Mouse (Mus musculus) layer of hippocampus, adult 9-10 months (tissue): ENCODE measurements at regions not wholly inside any gene's neighbourhood (a gene's known extent, or its start where the extent isn't known, plus 50 kb on each side); places are given as distances from the start of the nearest gene placed in this dataset.

Experiments used
- DNase-seq: peaks from one replicate; pipeline ENCODE4 v3.0.0; 2022; ENCODE audit warnings: low spot score

DNA sequence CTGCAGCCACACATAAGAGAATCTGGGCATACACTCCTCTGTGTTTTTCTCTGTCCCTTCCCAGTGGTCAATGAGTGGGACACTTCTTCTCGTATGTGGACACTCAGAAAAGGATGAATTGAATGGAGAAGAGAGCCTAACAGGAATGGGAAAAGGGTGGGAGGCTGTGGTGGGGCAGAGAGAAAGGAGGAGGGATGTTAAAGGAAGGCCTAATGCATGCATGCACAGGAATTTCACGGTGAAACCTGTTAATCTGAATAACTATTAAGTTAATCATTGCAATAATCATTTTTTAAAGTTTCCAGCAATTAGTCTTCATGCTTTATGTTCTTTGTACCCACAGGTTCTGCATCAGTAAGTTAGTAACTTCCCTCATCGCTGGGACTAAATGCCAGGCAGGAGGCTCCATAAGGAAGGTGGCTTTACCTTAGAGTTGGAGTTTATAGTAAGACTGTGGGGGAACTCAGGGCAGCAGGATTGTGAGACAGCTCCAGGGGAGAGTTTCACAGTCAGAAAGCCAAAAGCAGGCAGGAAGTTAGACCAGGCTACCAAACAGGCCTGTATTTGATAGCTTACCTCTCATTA, 305.3 kb upstream of the Adamts16 start:
- no peak for DNase-seq

DNA sequence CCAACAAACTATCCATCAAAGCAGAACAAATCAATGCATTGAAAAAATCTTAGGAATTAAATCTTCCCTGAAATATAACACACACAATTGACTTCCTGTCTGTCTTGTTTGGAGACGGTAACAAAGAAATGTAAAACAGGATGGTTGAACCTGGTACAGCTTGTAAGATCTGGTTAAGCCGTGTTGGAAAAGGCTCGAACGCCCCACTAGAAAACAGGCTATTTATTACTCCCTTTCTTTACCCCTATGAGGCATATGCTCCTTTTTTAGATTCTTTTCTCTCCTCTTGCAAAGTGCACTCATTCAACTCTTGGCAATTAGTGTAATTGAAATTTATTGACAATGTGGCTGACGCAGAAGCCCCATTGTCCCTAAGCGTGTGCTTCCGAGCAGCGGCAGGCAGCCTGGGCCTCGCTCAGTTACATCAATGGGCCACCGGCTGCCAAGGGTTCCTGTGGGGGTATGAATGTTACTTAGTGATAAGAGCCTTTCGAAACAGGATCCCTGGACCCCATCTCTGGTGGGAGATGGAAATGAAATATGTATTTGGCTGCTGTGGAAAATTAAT, 297.2 kb upstream of the Adamts16 start:
- no peak for DNase-seq

DNA sequence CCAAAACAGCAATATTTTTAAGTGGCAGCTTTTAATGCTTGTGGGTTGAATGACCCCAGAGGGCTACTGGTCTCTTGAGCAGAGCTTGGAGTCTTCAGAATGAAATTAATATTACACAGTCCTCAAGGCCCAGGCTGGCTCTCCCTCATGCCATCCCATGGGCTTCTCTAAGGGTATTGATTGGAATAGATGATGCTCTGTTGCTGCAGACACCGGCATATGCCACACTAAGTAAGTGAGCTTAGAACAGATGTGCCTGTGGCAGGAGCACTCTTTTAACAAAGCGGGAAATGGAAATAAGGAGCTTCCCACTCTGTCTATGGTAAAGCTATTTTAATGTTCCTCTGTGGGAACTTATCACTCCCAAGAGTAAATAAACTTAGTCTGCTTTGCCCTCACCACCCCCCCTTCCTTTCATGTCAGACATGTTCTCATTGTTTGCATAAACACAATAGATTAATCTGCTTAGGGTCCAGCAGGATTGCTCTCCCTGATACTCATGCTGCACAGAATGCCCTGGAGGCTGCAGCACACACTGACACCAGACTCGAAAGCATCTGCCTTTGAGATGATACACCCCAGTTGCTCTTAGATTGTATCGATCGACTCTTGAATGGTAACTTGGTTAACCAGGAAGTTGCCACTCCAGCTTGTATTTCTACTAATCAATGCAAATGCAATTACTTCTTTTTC, 294.5 kb upstream of the Adamts16 start:
- DNase-seq, result no peak

DNA sequence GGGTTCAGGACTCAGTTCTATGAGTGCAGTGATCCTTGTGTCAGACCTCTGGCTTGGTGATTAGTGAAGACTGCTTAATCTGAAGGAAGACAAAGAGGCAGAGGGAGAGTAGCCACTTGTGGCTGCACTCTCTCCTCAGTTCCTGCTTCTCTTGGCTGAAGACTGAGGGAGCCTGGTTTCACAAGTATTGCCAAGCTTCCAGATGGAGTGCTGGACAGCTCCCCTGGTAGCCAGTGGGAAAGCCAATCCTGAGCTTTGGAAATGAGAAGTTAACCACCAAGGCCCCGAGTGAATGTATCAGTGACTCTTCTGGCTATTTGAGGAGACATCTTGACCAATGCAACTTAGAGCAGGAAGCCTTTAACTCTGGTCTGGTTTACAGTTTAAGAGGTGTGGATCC, 279.9 kb upstream of the Adamts16 start:
- DNase-seq, result no peak

DNA sequence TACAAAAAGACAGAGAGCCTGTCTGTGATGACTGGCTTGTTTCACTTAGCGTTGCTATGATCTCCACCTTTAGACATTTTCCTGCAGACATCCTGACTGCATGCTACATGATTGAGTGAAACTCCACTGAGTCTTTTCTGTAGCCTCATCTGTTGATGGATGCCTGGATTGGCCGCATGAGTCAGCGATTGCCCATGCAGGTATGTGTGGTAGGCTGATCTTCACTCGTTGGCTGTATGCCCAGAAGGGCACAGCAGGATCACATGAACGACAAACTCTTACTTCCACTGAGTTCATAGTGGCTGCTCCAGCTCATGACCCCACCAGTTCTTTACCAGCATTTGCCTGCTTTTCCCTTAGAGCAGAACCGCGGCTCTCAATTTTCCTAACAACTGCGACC, 266.6 kb upstream of the Adamts16 start:
- DNase-seq, result no peak

DNA sequence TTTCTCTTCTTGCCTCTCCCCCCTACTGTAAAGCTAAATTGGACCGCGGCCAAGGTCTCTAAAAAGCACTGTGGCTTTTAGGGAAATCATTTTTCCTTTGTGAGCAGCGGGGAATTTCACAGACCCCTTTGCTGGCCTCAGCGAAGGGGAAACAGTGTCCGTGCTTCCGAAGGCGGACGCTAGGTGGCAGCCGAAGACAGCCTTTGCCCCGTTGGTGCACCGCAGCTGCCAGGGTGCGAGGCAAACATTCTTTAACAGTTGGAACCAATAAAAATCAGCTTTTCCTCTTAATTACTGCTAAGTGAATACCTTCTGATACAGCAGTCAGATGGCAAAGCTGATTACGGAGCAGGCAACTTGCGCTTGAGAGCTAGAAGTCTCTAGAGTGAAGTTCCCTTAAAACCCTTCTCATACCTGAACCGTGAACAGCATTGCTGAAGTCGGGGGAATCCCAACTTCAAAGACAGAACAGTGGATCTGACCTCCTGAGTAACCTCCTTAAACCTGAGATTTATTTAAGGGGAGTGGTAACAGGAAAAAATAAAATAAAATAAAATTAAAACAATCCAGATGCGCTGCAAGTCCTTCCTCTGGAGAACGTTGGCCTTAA, 263.7 kb upstream of the Adamts16 start:
- peak; percentile 35 for DNase-seq

DNA sequence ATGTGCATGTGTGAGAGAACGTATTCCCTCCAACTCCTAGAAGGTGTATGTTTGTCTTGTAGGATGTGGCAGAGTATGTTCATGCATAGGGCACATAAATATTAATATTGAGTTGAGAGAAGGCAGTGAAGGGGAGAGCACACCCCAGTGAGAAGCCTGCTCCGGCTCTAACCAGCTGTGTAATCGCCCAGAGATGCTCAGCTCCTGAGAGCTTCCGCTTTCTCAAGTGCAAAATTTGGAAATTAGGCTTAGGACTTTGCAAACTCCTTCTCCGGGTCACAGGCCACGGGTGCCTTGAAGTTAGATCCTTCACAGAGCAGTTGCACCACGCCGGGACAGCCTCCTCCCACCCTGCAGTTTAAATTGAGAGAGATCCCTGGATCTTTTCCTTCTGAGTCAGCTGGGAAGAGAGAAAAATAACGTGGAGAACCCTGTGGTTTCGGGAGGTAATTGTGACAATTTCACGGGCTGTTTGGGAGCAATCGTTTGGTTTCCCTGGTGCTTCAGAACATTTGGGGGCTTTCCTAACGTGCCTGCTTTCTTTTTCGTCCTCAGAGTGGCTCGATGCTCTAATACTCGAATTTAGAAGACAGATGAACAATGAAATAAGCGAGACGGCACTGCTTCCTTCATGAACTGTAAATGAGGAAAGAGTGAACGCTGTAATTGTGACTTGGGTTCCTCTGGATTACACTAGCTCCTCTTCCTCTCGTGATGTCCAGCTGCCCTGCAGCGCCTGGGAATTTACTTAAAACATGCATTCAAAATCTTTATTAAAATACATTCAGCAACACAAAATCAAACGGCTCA, 263.0 kb upstream of the Adamts16 start:
- no peak for DNase-seq

DNA sequence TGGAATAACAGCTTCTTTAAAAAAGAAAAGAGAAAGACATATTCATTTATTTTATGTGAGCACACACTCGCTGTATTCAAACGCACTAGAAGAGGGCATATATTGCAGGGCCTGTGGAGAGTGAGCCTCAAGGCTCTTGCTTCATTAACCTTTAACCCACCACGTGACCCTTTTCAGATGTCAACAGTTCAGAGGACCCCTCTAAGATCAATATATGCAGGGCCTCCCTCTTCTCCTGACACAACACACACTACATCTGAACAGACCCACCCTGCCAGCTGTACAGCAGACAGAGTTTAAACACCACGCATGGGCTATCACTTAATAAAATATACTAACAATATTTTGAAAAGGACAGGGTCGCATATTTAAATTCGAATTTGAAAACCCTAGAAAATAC, 242.7 kb upstream of the Adamts16 start:
- no peak for DNase-seq

DNA sequence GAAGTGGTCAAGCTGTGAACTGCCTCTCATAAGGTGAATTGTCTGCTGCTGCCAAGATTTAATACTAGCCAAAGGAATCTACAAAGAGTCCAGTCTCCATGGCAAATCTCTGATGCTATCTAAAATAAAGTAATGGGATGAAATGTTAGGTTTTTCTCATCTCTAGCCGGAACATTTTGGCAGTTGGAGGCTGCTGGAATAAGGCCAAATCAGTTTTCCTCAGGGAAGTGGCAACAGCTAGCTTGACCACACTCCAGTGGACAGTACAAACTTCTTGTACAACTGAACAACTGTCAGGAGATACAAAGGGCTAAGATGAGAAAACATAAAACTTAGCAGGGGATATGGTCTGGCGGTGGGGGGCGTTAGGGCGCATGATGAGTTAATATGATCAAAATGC, 234.3 kb upstream of the Adamts16 start:
- no peak for DNase-seq

DNA sequence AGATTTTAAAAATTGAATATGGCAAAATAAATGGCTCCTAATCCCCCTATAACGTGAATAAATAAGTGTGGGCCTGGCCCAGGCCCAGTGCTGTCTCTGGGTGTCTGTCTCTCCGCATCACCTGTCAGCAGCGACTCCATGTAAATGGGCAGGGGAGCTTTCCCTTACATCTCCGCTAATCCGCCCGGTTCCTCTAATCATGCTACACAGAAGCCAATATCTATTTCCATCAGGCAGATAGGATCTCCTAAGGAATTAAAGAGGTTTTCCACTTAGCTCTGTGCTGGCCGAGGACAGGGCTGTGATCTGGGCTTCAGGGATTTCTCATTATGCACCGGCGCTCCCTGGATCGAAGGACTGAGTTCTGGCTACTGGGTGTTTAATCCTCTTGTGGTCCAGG, 232.4 kb upstream of the Adamts16 start:
- no peak for DNase-seq

DNA sequence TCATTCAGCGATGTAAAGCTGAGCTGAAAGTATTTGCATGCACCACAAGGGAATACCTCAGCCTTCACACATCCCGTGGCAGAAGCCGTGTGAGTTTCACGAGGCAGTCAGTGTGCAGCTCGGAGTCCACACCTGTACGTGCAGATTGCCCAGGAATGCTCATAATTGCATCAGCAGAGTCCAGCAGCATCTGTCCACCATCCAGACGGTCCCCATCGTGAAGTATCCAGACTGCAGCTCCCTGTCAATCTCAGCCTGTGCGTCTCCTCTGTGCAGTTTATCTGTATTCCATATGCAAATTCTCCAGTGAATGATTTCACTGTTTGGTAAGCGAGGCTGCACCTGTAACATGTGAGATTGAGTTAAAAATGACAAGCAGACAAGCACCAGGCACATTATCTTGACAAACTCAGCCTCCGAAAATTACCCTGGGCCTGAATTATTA, 227.2 kb upstream of the Adamts16 start:
- DNase-seq, result no peak

DNA sequence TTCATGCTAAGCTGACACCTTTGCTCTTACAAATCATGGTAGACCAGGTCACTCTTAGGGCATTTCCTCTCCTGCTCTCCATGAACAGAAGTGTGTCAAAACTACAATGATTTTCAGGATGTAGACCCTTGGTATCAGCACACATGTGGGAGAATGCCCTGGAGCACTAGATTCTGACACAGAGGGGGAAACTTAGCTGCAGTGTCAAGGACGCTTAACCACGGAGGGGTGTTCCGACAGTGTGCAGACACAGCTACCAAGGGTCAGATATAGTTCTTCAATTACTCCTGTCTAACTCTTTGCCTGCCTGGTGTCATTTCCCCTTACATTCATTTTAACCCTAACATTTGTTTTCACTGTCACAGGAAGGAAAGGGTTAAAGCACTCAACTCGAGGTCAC, 226.4 kb upstream of the Adamts16 start:
- DNase-seq, result no peak

DNA sequence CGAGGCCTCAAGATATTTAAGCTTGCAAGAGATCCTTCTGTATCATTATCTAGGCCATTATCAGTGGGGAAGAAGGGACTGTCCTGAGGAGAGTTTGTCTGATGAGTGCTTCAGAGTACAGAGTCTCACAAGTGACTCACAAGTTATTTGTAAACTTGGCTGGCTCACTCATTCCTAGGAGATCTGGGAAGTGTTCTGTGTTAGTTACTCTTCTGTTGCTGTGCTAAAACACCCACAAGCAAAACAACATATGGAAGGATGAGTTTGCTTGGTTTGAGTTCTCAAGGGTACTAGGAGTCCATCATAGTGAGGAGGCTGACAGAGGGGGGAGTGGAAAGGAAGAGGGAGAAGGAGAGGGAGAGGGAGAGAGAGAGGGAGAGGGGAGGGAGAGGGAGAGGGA, 224.0 kb upstream of the Adamts16 start:
- no peak for DNase-seq

DNA sequence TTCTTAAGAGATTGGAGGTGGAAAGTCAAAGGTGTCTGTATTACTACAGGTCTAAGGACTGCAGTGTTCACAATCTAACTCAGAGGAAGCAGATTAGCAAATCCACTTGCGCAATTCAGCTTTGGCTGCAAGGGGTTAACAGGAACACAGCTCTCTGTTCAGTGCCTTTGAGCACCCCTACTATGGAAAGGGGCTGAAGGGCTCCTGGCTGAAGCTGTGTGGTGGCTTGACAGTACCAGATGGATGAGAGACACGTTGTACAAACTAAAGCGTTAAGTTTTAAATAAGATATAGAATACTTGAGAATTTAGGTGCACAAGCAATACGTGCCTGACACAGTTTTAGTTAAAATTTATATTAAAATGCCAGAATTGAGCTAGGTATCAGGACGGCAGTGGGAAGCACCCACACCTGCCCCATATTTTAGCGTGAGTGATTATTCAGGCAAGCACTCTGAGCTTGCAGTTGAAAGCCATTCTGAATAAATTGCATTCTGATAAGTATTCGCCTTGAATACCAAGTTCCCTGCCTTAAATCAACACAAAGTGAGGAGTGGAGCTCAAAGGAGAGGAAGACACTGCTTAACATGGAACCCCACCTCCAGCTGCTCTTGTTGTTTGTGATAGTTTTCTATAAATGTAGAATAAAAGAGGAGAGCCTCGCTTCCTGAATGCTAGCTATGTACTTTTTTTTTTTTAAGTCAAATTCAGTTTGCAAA, 223.1 kb upstream of the Adamts16 start:
- no peak for DNase-seq

DNA sequence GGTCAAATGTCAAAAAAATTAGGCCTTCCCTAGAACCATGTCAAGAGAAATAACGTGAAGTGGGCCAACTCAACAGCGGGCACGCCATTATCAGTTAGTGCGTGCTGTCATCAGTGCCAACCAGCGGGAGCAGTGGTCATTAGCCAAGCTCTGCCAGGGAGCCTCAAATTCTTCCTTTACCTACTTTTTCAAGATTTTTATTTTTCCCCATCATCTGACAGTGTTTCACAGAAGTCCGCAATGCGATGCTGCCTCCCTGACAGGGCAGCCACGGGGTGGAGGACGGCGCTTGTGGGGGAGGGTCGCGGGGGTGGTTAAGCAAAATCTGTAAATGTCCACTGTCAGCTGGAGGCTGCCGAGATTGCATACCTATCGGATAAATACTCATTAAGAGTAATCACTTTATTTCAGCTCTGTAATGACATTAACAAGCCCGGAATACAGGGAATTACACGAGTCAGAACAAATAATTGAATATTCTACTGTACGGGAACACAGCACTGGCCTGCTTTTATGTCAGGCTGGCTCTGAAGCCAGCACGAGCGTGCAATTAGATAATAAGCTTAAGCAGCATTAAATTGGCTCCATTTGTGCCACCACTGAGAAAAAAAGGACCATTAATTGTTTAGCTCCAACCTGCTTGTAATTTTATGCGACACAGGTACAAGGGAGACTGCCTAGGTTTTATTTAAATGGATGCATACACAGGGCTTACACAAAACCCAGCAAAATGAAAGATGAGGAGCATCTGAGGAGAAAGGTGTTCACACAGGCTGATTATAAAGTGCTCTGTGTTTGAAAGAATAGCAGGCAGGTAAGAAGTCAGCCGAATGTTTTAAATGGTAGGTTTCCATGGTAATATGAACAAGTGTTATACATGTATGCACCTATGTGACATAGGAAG, 212.0 kb upstream of the Adamts16 start:
- DNase-seq, result no peak

DNA sequence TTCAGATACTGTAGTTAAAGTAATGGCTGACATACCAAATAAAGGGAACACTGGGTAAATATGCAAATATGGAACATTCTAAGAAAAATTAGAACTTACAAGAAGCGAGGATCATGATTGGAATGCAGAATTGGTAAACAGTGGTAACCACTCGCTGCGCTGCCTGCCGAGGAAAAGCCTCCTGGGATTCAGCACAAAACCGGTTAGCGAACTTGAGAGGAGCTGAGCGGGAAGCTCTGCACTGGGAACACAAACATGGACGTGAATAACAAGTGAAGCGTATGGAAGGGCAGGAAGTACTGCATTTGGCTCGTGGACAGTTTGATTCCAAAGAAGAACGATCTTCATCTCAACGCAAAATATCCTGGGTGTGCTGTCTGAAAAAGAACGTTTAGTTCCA, 209.0 kb upstream of the Adamts16 start:
- no peak for DNase-seq

DNA sequence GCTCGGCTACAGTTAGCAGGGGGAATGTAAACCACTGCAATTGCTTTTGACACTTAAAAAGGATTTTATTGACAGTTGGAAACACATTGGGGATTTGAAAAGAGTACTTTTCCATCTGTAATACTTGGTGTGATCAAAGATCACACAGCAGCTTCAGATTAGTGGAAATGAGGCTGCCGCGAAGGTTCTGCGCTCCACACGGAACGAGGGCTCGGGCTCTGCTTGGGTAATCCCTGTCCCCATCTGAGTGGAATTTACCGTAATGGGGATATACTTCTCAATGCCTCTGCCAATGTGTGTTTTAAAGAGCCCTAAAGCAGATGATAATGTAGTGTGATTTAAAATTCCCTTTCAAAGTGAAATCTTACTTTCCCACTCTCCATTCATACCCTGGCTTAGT, 194.4 kb upstream of the Adamts16 start:
- DNase-seq, result no peak

DNA sequence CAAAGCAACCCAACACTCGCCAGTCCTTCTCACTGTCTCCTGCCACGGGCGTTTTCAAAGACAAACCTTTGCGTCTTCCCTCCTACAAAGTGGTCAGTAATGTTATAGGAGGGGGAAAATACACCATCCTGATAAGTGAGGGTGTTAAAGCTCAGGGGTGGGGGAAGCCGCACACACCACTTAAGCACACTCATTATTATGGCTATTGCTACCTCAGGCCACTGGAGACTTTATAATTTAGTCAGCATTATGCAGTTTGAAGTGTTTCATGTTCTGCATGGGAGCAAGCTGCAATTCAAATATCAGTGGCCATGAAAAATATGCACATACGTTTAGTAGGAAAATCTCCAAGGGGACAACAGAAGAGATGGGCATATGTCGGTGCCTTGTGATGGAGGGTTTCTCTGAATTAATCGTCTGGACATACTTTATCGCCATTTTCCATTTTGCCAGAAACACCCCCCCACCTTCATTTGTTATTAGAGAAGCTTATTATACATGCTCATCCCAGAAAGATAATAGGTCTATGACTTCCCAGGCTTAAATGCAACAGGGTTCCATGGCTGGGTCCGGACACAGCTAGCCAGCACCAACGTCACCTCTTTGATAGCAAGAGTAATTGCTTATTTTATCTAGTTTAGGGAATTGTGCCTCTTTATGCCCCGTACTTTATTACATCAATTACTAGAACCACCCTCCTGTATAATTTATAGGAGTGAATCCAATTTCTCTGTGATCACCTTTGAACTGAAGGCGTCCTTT, 193.5 kb upstream of the Adamts16 start:
- no peak for DNase-seq

DNA sequence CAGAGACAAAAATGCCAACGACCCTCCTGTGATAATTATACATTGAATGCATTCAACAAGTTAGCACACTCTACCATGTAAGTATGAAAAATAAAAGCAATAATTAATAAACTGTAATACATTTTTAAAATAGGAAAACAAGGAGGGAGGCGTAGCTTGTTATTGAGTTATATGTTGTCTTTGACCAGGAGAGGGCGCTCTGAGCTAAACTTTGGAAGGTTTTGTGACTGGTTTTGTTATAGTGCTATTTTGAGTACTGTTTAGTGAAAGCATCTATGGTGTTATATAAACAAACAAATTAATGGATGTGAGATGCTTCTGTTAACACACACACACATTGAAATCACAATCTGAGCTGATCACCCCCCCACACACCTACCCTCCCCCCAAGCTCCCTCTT, 166.6 kb upstream of the Adamts16 start:
- no peak for DNase-seq

DNA sequence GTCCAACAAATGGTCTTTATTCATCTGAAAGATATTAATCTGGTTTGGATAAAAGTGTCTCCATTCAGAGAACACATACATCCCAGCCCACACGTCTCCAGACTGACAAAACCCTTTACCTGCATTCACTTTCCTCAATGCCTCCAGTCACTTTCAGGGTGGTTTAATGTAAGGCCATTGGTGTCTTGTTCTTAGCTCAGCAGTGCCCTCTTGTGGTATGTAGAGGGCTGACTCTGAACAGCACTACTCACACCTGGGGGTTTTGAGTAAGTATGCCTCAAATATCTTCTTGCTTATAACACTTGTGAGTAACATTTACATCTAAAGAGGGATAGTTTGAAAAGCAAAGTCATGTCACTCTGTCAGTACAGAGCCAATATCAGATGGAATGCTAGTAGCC, 164.5 kb upstream of the Adamts16 start:
- peak; percentile 49 for DNase-seq
